Mouse (Mus musculus): ENCODE data around the gene Flrt1. TPM values are rescaled to one million over a fixed set of nuclear protein-coding genes. Genes with fewer than 3 reads are reported as not detected.

Gene Flrt1
- polyA plus RNA-seq, 1 experiment, result not detected

- H3K27ac ChIP-seq (ENCODE audit: control insufficient read depth, insufficient read depth, low read depth, low read length, poor library complexity), result no peak overlapping the region
- H3K4me3 ChIP-seq (replicated peaks; ENCODE audit: control insufficient read depth, low read depth, low read length), result no peak overlapping the region
- WGBS, result 79% methylated on average over 14 of the region's 14 CpGs
- TF ChIP-seq POLR2A (IDR thresholded peaks at IDR 0.05; ENCODE audit: borderline replicate concordance, control insufficient read depth, low read depth, low read length) (no peak), CTCF (IDR thresholded peaks at IDR 0.05; ENCODE audit: control insufficient read depth, insufficient read depth, low read length) (no peak)
- H3K4me1 ChIP-seq (ENCODE audit: control insufficient read depth, insufficient read depth, low read length), result no peaks in the 10 kb centered on the region
These were observed 31.4 kb upstream of the Flrt1 start for GRCm38 (mm10) chr19:7136714-7137498.

GRCm38 (mm10) chr19:7136016-7136415, 30.5 kb upstream of the Flrt1 start:
- H3K4me3 ChIP-seq (replicated peaks; ENCODE audit: control insufficient read depth, low read depth, low read length), result no peak overlapping the region
- TF ChIP-seq CTCF (IDR thresholded peaks at IDR 0.05; ENCODE audit: control insufficient read depth, insufficient read depth, low read length) (no peak), POLR2A (IDR thresholded peaks at IDR 0.05; ENCODE audit: borderline replicate concordance, control insufficient read depth, low read depth, low read length) (no peak)
- 81% methylated on average over 9 of the region's 9 CpGs for WGBS
- no peaks in the 10 kb centered on the region for H3K4me1 ChIP-seq (ENCODE audit: control insufficient read depth, insufficient read depth, low read length)
- no peak overlapping the region for H3K27ac ChIP-seq (ENCODE audit: control insufficient read depth, insufficient read depth, low read depth, low read length, poor library complexity)

GRCm38 (mm10) chr19:7135525-7135924, 30.0 kb upstream of the Flrt1 start:
- Histone ChIP-seq H3K4me1 (ENCODE audit: control insufficient read depth, insufficient read depth, low read length) (no peaks in the 10 kb centered on the region), H3K4me3 (replicated peaks; ENCODE audit: control insufficient read depth, low read depth, low read length) (no peak overlapping the region), H3K27ac (ENCODE audit: control insufficient read depth, insufficient read depth, low read depth, low read length, poor library complexity) (no peak overlapping the region)
- TF ChIP-seq CTCF (IDR thresholded peaks at IDR 0.05; ENCODE audit: control insufficient read depth, insufficient read depth, low read length) (no peak), POLR2A (IDR thresholded peaks at IDR 0.05; ENCODE audit: borderline replicate concordance, control insufficient read depth, low read depth, low read length) (no peak)
- WGBS, result 59% methylated on average over 9 of the region's 9 CpGs

GRCm38 (mm10) chr19:7134631-7135091, 29.1 kb upstream of the Flrt1 start:
- WGBS, result 84% methylated on average over 17 of the region's 17 CpGs
- Histone ChIP-seq H3K4me1 (ENCODE audit: control insufficient read depth, insufficient read depth, low read length) (peaks cover 1% of the 10 kb centered on the region; the same call in 1 of the 2 replicates), H3K27ac (ENCODE audit: control insufficient read depth, insufficient read depth, low read depth, low read length, poor library complexity) (no peak overlapping the region), H3K4me3 (replicated peaks; ENCODE audit: control insufficient read depth, low read depth, low read length) (no peak overlapping the region)
- TF ChIP-seq CTCF (IDR thresholded peaks at IDR 0.05; ENCODE audit: control insufficient read depth, insufficient read depth, low read length) (no peak), POLR2A (IDR thresholded peaks at IDR 0.05; ENCODE audit: borderline replicate concordance, control insufficient read depth, low read depth, low read length) (no peak)

- Histone ChIP-seq H3K4me3 (replicated peaks; ENCODE audit: control insufficient read depth, low read depth, low read length) (no peak overlapping the region), H3K4me1 (ENCODE audit: control insufficient read depth, insufficient read depth, low read length) (peaks cover 1% of the 10 kb centered on the region; the same call in 1 of the 2 replicates), H3K27ac (ENCODE audit: control insufficient read depth, insufficient read depth, low read depth, low read length, poor library complexity) (no peak overlapping the region)
- TF ChIP-seq CTCF (IDR thresholded peaks at IDR 0.05; ENCODE audit: control insufficient read depth, insufficient read depth, low read length) (no peak), POLR2A (IDR thresholded peaks at IDR 0.05; ENCODE audit: borderline replicate concordance, control insufficient read depth, low read depth, low read length) (no peak)
- 90% methylated on average over 9 of the region's 9 CpGs for WGBS
These were observed 27.9 kb upstream of the Flrt1 start for GRCm38 (mm10) chr19:7133436-7133835.

- WGBS, result 27% methylated on average over 11 of the region's 11 CpGs
- Histone ChIP-seq H3K27ac (ENCODE audit: control insufficient read depth, insufficient read depth, low read depth, low read length, poor library complexity) (no peak overlapping the region), H3K4me3 (replicated peaks; ENCODE audit: control insufficient read depth, low read depth, low read length) (no peak overlapping the region), H3K4me1 (ENCODE audit: control insufficient read depth, insufficient read depth, low read length) (peaks cover 1% of the 10 kb centered on the region; the same call in 1 of the 2 replicates)
- TF ChIP-seq CTCF (IDR thresholded peaks at IDR 0.05; ENCODE audit: control insufficient read depth, insufficient read depth, low read length), result no peak
- TF ChIP-seq POLR2A (IDR thresholded peaks at IDR 0.05; ENCODE audit: borderline replicate concordance, control insufficient read depth, low read depth, low read length), result no peak
These were observed 24.8 kb upstream of the Flrt1 start for GRCm38 (mm10) chr19:7130317-7130716.

GRCm38 (mm10) chr19:7128551-7129475, 23.3 kb upstream of the Flrt1 start:
- no peak for TF ChIP-seq CTCF (IDR thresholded peaks at IDR 0.05; ENCODE audit: control insufficient read depth, insufficient read depth, low read length)
- TF ChIP-seq POLR2A (IDR thresholded peaks at IDR 0.05; ENCODE audit: borderline replicate concordance, control insufficient read depth, low read depth, low read length), result no peak
- no peak overlapping the region for H3K4me3 ChIP-seq (replicated peaks; ENCODE audit: control insufficient read depth, low read depth, low read length)
- 89% methylated on average over 19 of the region's 19 CpGs for WGBS
- no peak overlapping the region for H3K27ac ChIP-seq (ENCODE audit: control insufficient read depth, insufficient read depth, low read depth, low read length, poor library complexity)
- H3K4me1 ChIP-seq (ENCODE audit: control insufficient read depth, insufficient read depth, low read length), result peaks cover 1% of the 10 kb centered on the region; the same call in 1 of the 2 replicates

GRCm38 (mm10) chr19:7126933-7127332, 21.4 kb upstream of the Flrt1 start:
- WGBS, result 66% methylated on average over 2 of the region's 2 CpGs
- Histone ChIP-seq H3K27ac (ENCODE audit: control insufficient read depth, insufficient read depth, low read depth, low read length, poor library complexity) (no peak overlapping the region), H3K4me3 (replicated peaks; ENCODE audit: control insufficient read depth, low read depth, low read length) (no peak overlapping the region), H3K4me1 (ENCODE audit: control insufficient read depth, insufficient read depth, low read length) (peaks cover 3% of the 10 kb centered on the region; the same call in 1 of the 2 replicates)
- TF ChIP-seq CTCF (IDR thresholded peaks at IDR 0.05; ENCODE audit: control insufficient read depth, insufficient read depth, low read length), result no peak
- TF ChIP-seq POLR2A (IDR thresholded peaks at IDR 0.05; ENCODE audit: borderline replicate concordance, control insufficient read depth, low read depth, low read length), result no peak

Data from bone marrow, adult 2 months (tissue).